Mouse (Mus musculus) frontal cortex, adult 2 months (tissue): ENCODE results near the gene H2-Ab1. TPM values are rescaled to one million over a fixed set of nuclear protein-coding genes. Genes with fewer than 3 reads are reported as not detected.

ENCODE experiments used
- DNase-seq, 2 experiments: peaks; one replicate each; pipeline ENCODE4 v3.0.0; 2022; ENCODE audit warnings: low spot score in 1 of 2; ENCODE audit errors: extremely low spot score in 1 of 2
- polyA plus RNA-seq: library from polyadenylated mRNA; depleted of rRNA; stranded (reverse); fragments of >200 nt; gene quantifications from 2 replicates; pipeline ENCODE4 v1.2.3, GENCODE M21; 2012

The H2-Ab1 gene
- polyA plus RNA-seq, 1 experiment, result 5.2 TPM

- DNase-seq, result no peak
Measured at GRCm38 (mm10) chr17:34272102-34272501, 14.6 kb downstream of the H2-Ab1 start.

- no peak for DNase-seq
Measured at GRCm38 (mm10) chr17:34280499-34281038, 23.1 kb downstream of the H2-Ab1 start.

GRCm38 (mm10) chr17:34281836-34282235 is 24.3 kb downstream of the H2-Ab1 start:
- DNase-seq, result no peak

- DNase-seq, result no peak
Measured at GRCm38 (mm10) chr17:34285371-34285770, 27.9 kb downstream of the H2-Ab1 start.

- DNase-seq, result no peak
Measured at GRCm38 (mm10) chr17:34285848-34286247, 28.4 kb downstream of the H2-Ab1 start.

- DNase-seq, result no peak
Measured at GRCm38 (mm10) chr17:34286501-34286900, 29.0 kb downstream of the H2-Ab1 start.

- no peak for DNase-seq
Measured at GRCm38 (mm10) chr17:34286999-34287398, 29.5 kb downstream of the H2-Ab1 start.

GRCm38 (mm10) chr17:34287648-34288047 is 30.2 kb downstream of the H2-Ab1 start, which contains the start of gene H2-Aa:
Gene H2-Aa, minus strand, starts transcription at chr17:34287823.
- peak; percentile 70 to 93 for DNase-seq

- no peak for DNase-seq
Measured at GRCm38 (mm10) chr17:34288131-34288530, 30.6 kb downstream of the H2-Ab1 start.

GRCm38 (mm10) chr17:34291609-34292008 is 34.1 kb downstream of the H2-Ab1 start:
- peak; percentile 56 to 84 for DNase-seq

GRCm38 (mm10) chr17:34292570-34292969 is 35.1 kb downstream of the H2-Ab1 start:
- no peak for DNase-seq

GRCm38 (mm10) chr17:34293533-34293932 is 36.0 kb downstream of the H2-Ab1 start:
- DNase-seq, result no peak

- DNase-seq, result no peak
Measured at GRCm38 (mm10) chr17:34294249-34294648, 36.8 kb downstream of the H2-Ab1 start.

GRCm38 (mm10) chr17:34295307-34295706 is 37.8 kb downstream of the H2-Ab1 start:
- no peak for DNase-seq

GRCm38 (mm10) chr17:34295891-34296794 is 38.7 kb downstream of the H2-Ab1 start:
- peak in 1 of 2 experiments; percentile 92 for DNase-seq

GRCm38 (mm10) chr17:34299356-34299755 is 41.9 kb downstream of the H2-Ab1 start:
- DNase-seq, result no peak

GRCm38 (mm10) chr17:34300071-34300470 is 42.6 kb downstream of the H2-Ab1 start:
- DNase-seq, result no peak

GRCm38 (mm10) chr17:34300691-34301566 is 43.4 kb downstream of the H2-Ab1 start:
- no peak for DNase-seq

- no peak for DNase-seq
Measured at GRCm38 (mm10) chr17:34301670-34302190, 44.2 kb downstream of the H2-Ab1 start.

- no peak for DNase-seq
Measured at GRCm38 (mm10) chr17:34303789-34304188, 46.3 kb downstream of the H2-Ab1 start.

GRCm38 (mm10) chr17:34304751-34305150 is 47.3 kb downstream of the H2-Ab1 start:
- peak; percentile 62 to 94 for DNase-seq
